Mouse (Mus musculus) cerebellum, adult 2 months (tissue): ENCODE measurements around the gene Btbd8.

ENCODE experiments used
- CTCF ChIP-seq: fragments of 200-500 bp; IDR thresholded peaks from 2 replicates; pipeline ENCODE4 v1.5.1; 2011; ENCODE audit warnings: low read depth, mild to moderate bottlenecking, control low read depth, low read length, moderate library complexity, borderline replicate concordance; ENCODE audit not compliant: insufficient read depth
- POLR2A ChIP-seq: fragments of 200-500 bp; IDR thresholded peaks from 2 replicates; pipeline ENCODE4 v1.6.1; 2011; ENCODE audit warnings: low read length, control low read depth, borderline replicate concordance; ENCODE audit not compliant: insufficient read depth

DNA sequence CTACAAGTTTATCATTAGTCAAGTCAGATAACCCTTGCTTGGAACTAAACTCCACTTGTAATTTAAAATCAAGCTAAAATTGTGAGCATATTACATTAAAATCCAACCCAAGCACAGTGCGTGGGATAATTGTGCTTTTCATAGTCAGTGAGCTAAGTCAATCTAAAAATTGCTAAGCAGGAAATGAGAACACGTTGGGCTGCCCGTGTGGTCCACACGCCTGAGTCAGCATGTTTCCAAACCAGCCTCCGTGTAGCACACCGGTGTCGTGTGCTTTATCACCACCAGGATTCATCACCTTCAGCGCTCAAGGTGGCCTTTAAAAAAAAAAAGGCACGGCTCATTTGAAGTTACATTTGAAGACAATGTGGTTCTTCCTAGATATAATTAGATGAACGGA is 86.5 kb downstream of the Btbd8 start:
- TF ChIP-seq POLR2A: no peak
- no peak for TF ChIP-seq CTCF
